In genomic region chr1:39062509-39062908, GRCm38 (mm10) we compare ENCODE assay signal across 21 mouse cellular contexts.
DNase-seq lines count a peak whose midpoint lies in the region; ATAC-seq and TF ChIP-seq lines count a peak whose summit lies in the region.
"Had no signal": no experiment of that assay in that cellular context is flagged by ENCODE, and none has a peak within 500 bp of the region (broad histone marks: within the 10 kb centered on the region; RNA-seq: fewer than 3 reads in every experiment).

No protein-coding gene starts in this region.

- TF ChIP-seq CTCF in layer of hippocampus, adult 2 months (conservative IDR thresholded peaks at IDR 0.05) = no peak
- no peak for TF ChIP-seq CTCF in liver, postnatal 0 days (IDR thresholded peaks at IDR 0.05; ENCODE audit: low read depth)

- H3K27me3 ChIP-seq in liver, postnatal 0 days (ENCODE audit: insufficient read depth, low read length) = no peaks in the 10 kb centered on the region
- H3K27me3 ChIP-seq in liver, embryonic 12.5 days (replicated peaks) = no peaks in the 10 kb centered on the region; the same call in 1 of the 2 replicates
- H3K27me3 ChIP-seq: embryonic facial prominence, embryonic 13.5 days; embryonic facial prominence, embryonic 15.5 days; forebrain, embryonic 12.5 days had no signal

- H3K4me3 ChIP-seq in layer of hippocampus, adult 2 months = no peak overlapping the region
- H3K4me3 ChIP-seq in liver, postnatal 0 days (ENCODE audit: low read depth, low read length) = no peak overlapping the region
- no peak overlapping the region for H3K4me3 ChIP-seq in liver, embryonic 12.5 days
- H3K4me3 ChIP-seq: embryonic facial prominence, embryonic 13.5 days; embryonic facial prominence, embryonic 15.5 days; erythroblast, embryonic 14.5 days; forebrain, embryonic 10.5 days; forebrain, embryonic 12.5 days had no signal

- peak; percentile 82 for ATAC-seq in liver, postnatal 0 days
- no peak for ATAC-seq in liver, embryonic 12.5 days
- ATAC-seq: forebrain, embryonic 14.5 days; forebrain, embryonic 16.5 days had no signal

- H3K27ac ChIP-seq in layer of hippocampus, adult 2 months = peak overlapping the region; percentile 70; the same call in 1 of the 2 replicates
- no peak overlapping the region for H3K27ac ChIP-seq in liver, postnatal 0 days (ENCODE audit: low read depth)
- H3K27ac ChIP-seq in liver, embryonic 12.5 days = no peak overlapping the region
- H3K27ac ChIP-seq: embryonic facial prominence, embryonic 13.5 days; embryonic facial prominence, embryonic 15.5 days; forebrain, embryonic 10.5 days; forebrain, embryonic 12.5 days had no signal

- no peaks in the 10 kb centered on the region for H3K9me3 ChIP-seq in liver, postnatal 0 days (ENCODE audit: low read length)
- no peaks in the 10 kb centered on the region for H3K9me3 ChIP-seq in liver, embryonic 12.5 days (replicated peaks)
- H3K9me3 ChIP-seq: embryonic facial prominence, embryonic 13.5 days; embryonic facial prominence, embryonic 15.5 days; forebrain, embryonic 10.5 days; forebrain, embryonic 12.5 days had no signal

- no peaks in the 10 kb centered on the region for H3K4me1 ChIP-seq in liver, postnatal 0 days (ENCODE audit: insufficient read depth)
- H3K4me1 ChIP-seq in liver, embryonic 12.5 days = no peaks in the 10 kb centered on the region
- H3K4me1 ChIP-seq: embryonic facial prominence, embryonic 13.5 days; embryonic facial prominence, embryonic 15.5 days; forebrain, embryonic 10.5 days; forebrain, embryonic 12.5 days had no signal

- H3K36me3 ChIP-seq in liver, postnatal 0 days (replicated peaks; ENCODE audit: insufficient read depth, low read length) = no peaks in the 10 kb centered on the region
- H3K36me3 ChIP-seq in liver, embryonic 12.5 days = no peaks in the 10 kb centered on the region
- H3K36me3 ChIP-seq: embryonic facial prominence, embryonic 13.5 days; embryonic facial prominence, embryonic 15.5 days; forebrain, embryonic 10.5 days; forebrain, embryonic 12.5 days had no signal

- 69% methylated on average over 6 of the region's 6 CpGs for WGBS in liver, postnatal 0 days (ENCODE audit: insufficient replicate concordance)
- 74% methylated on average over 6 of the region's 6 CpGs for WGBS in liver, embryonic 12.5 days (ENCODE audit: insufficient replicate concordance)

- TF ChIP-seq EP300 in liver, postnatal 0 days (IDR thresholded peaks at IDR 0.05; ENCODE audit: low read depth) = no peak

- no peak overlapping the region for H3K4me2 ChIP-seq in liver, postnatal 0 days (ENCODE audit: low read depth, low read length)
- no peak overlapping the region for H3K4me2 ChIP-seq in liver, embryonic 12.5 days
- H3K4me2 ChIP-seq: embryonic facial prominence, embryonic 13.5 days; embryonic facial prominence, embryonic 15.5 days; forebrain, embryonic 12.5 days had no signal

- no peak for DNase-seq in layer of hippocampus, adult 2 months (ENCODE audit: low spot score in 2 of 2)
- DNase-seq in layer of hippocampus, postnatal 25 days (ENCODE audit: extremely low spot score in 1 of 2, low spot score in 1 of 2) = no peak
- no peak for DNase-seq in liver, postnatal 0 days
- DNase-seq: adrenal gland, adult 2 months; adrenal gland, postnatal 10 days; adrenal gland, postnatal 25 days; cerebellum, adult 11 months; cerebellum, adult 18-20 months; cerebellum, adult 8-10 months; cerebellum, adult 9-11 months; cerebellum, postnatal 14 days; cerebellum, postnatal 36 days; embryo, embryonic 11 days had no signal

- no peak overlapping the region for H3K9ac ChIP-seq in liver, postnatal 0 days (replicated peaks)
- no peak overlapping the region for H3K9ac ChIP-seq in liver, embryonic 12.5 days
- H3K9ac ChIP-seq: embryonic facial prominence, embryonic 13.5 days; embryonic facial prominence, embryonic 15.5 days; forebrain, embryonic 12.5 days had no signal
